Mouse (Mus musculus) heart, adult 8-10 months (tissue): ENCODE measurements at regions not wholly inside any gene's neighbourhood (a gene's known extent, or its start where the extent isn't known, plus 50 kb on each side); places are given as distances from the start of the nearest gene placed in this dataset.
A peak's percentile ranks its signal among the peaks of the same experiment; 100 is the strongest.

Experiments used
- DNase-seq: peaks from one replicate; pipeline ENCODE4 v3.0.0; 2022; ENCODE audit warnings: low spot score

DNA sequence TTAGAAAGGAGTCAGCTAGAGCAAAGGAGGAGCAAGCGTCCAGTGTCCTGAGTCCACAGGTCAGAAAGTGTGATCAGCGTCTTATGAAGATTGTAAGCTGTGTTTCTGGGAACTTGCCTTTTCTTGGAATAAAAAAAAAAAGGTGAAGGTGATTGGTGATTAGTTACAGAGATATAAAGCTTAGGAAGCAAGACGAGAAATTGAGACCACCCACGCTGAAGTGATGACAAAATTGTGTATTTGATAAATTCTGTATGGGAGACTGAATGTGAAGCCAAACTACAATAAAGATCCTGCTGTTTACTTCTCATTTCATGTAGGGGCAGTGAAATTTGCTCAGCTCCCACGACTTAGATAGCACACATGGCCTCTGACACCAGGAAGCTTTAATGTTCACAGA, 109.0 kb upstream of the Spats2l start:
- DNase-seq: no peak

GRCm38 (mm10) chr1:57665724-57666123, 108.2 kb upstream of the Spats2l start:
- no peak for DNase-seq

GRCm38 (mm10) chr1:57666179-57666693, 107.7 kb upstream of the Spats2l start:
- no peak for DNase-seq

GRCm38 (mm10) chr1:57673415-57673814, 100.5 kb upstream of the Spats2l start:
- no peak for DNase-seq

DNA sequence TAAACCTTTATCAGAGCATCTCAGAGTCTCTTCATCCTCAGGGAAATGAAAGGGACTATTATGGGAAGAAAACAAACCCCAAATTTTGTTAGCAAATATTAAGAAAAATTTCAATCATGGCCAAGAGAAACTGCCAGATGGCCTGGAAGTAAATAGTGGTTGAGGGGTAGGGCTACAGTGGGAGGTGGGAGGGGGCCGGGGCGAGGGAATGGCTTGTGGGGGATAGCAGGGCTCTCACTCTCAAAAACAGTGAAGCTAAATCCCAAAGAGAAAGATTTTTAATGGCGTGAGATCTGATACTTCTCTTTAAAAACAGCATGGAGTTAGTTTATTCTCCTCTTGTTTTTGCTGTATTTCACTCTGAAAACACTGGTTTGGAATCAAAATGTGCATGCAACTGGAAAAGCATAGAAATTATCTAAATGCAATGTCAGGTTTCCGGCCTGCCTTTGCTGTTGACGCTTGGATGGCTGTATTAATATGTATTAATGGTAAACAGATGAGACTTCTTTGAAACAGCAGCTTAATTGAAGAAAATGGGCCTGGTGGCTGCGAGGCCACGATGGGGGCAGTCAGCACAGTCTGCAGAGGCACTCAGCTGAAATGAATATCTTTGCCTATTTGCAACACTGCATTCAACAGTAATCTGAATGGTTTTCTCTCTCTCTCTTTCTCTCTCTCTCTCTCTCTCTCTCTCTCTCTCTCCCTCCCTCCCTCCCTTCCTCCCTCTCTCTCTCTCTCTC, 99.8 kb upstream of the Spats2l start:
- DNase-seq: no peak

DNA sequence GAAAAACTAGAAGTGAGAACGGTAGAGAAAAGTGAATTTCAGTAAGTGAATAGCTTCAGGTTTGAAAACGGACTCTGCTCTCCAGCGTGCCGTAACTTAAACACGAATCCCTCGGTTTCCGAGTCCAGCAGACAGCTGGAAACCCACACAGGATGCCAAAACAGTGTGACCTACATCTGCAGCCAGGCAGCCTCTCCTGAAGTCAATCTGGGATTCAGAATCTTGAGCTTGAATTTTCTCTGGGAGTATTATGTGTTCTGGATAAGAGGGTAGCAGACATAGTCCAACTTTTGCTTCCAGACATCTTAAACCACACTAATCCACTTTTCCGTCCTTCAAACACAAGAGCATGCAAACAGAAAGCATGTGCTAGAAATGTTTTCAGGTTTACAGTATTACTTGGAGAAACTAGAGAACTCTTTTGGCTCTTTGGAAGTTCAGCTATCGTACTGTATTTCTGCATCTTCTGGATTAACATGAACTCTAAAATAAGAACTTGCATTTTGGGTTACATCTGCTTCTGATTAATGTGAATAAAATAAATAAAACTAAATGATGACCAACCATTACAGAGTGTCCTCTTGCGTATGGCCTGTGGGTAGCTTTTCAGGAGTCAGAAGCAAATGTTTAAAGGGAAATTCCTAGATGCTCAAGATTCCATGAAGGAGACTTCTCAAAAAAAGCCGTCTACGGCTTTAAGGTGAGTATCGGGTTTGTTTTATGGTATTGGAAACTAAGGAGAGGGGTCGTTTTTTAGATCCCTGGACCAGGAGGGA, 89.4 kb upstream of the Spats2l start:
- peak; percentile 15 for DNase-seq

DNA sequence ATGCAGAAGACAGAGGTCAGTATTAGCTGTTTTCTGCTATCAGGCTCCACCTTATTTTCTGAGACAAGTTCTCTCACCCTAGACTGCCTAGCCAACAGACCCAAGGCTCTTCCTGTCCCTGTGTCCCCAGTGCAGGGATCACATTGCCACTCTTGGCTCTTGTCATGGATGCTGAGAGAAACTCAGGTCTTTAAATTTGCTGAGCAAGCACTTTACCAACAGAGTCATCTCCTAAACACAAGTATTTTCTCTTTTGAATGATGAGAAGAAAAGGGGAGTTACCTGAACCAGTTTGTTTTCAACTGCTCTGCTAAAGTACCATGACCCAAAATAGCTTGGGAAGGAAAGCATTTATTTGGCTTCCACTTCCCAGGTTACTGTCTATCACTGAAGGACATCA, 84.7 kb upstream of the Spats2l start:
- no peak for DNase-seq

- no peak for DNase-seq
These were observed 66.1 kb upstream of the Spats2l start for GRCm38 (mm10) chr1:57707906-57708305.

GRCm38 (mm10) chr1:57712916-57713503, 61.0 kb upstream of the Spats2l start:
- no peak for DNase-seq

- no peak for DNase-seq
These were observed 56.7 kb upstream of the Spats2l start for GRCm38 (mm10) chr1:57717139-57717800.

- no peak for DNase-seq
These were observed 55.6 kb upstream of the Spats2l start for GRCm38 (mm10) chr1:57718409-57718808.
